Mouse (Mus musculus): ENCODE measurements around the gene Nudt8. TPM values are rescaled to one million over a fixed set of nuclear protein-coding genes. Genes with fewer than 3 reads are reported as not detected.

Nudt8 gene
- total and polyA plus RNA-seq, 2 experiments from 2014 or later, result 22.1 to 26.2 TPM

- H3K9ac ChIP-seq (replicated peaks; ENCODE audit: low read length, poor library complexity, severe bottlenecking), result no peak overlapping the region
- WGBS, result 78% methylated on average over 7 of the region's 7 CpGs
- TF ChIP-seq CTCF (IDR thresholded peaks at IDR 0.05), result no peak
- no peak overlapping the region for H3K4me3 ChIP-seq (ENCODE audit: low read depth, low read length)
- no peaks in the 10 kb centered on the region for H3K9me3 ChIP-seq (ENCODE audit: low read length)
- no peaks in the 10 kb centered on the region for H3K27me3 ChIP-seq (ENCODE audit: insufficient read depth, low read length)
- ATAC-seq (ENCODE audit: low FRiP score), result no peak
- no peak overlapping the region for H3K27ac ChIP-seq (ENCODE audit: low read depth, low read length)
- H3K36me3 ChIP-seq (ENCODE audit: insufficient read depth, low read length), result no peaks in the 10 kb centered on the region
- no peak overlapping the region for H3K4me2 ChIP-seq (ENCODE audit: low read depth, low read length, poor library complexity, severe bottlenecking)
- DNase-seq (ENCODE audit: low spot score), result no peak
- H3K4me1 ChIP-seq (ENCODE audit: insufficient read depth, low read length), result peaks cover under 1% of the 10 kb centered on the region; the same call in 1 of the 2 replicates
Observed at GRCm38 (mm10) chr19:3996106-3996505, 4.3 kb upstream of the Nudt8 start.

DNA sequence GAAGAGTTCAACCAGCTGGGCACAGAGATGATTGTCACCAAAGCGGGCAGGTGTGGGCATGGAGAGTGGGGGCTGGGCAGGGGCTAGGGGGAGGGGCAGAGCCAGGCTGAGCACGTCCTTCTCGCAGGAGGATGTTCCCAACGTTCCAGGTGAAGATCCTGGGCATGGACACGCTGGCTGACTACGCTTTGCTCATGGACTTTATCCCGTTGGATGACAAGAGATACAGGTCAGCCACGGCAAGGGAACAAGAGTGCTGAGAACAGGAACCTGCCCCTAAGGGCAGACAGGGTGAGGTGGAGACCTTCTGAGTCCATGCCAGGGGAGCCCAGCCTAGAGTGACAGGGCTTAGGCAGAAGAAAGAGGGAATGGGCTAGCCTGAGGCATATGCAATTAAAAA lies 3.6 kb upstream of the Nudt8 start:
- no peaks in the 10 kb centered on the region for H3K9me3 ChIP-seq (ENCODE audit: low read length)

GRCm38 (mm10) chr19:3997231-3997630 lies 3.1 kb upstream of the Nudt8 start:
- no peak for DNase-seq (ENCODE audit: low spot score)
- no peaks in the 10 kb centered on the region for H3K27me3 ChIP-seq (ENCODE audit: insufficient read depth, low read length)
- no peak for TF ChIP-seq CTCF (IDR thresholded peaks at IDR 0.05)

More for the DNA sequence above, 3.6 kb upstream of the Nudt8 start:
- no peak for DNase-seq (ENCODE audit: low spot score)
- no peak for TF ChIP-seq CTCF (IDR thresholded peaks at IDR 0.05)
- Histone ChIP-seq H3K4me3 (ENCODE audit: low read depth, low read length) (no peak overlapping the region), H3K4me1 (ENCODE audit: insufficient read depth, low read length) (peaks cover 7% of the 10 kb centered on the region; the same call in 1 of the 2 replicates), H3K9ac (replicated peaks; ENCODE audit: low read length, poor library complexity, severe bottlenecking) (no peak overlapping the region), H3K4me2 (ENCODE audit: low read depth, low read length, poor library complexity, severe bottlenecking) (no peak overlapping the region), H3K27me3 (ENCODE audit: insufficient read depth, low read length) (no peaks in the 10 kb centered on the region), H3K36me3 (ENCODE audit: insufficient read depth, low read length) (no peaks in the 10 kb centered on the region), H3K27ac (ENCODE audit: low read depth, low read length) (no peak overlapping the region)
- ATAC-seq (ENCODE audit: low FRiP score), result no peak
- 78% methylated on average over 8 of the region's 8 CpGs for WGBS

DNA sequence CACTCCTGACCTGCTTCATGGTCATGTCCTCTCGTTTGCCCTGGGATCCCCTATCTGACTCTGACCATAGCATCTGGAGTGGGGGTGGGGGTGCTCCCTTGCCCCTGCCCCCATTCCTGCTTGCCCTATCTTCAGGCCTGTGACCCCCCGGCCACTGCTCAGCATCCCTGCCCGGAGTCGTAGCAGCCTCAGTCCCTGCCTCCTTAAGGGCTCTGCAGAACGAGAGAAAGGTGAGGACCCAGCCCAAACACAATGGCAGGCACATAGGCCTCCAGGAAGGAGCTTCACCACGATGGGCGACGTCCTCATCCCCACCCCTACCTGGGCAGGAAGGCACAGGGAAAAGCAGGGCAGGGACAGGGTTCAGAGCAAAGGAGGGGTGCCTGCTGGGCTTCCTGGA lies 2.0 kb upstream of the Nudt8 start:
- DNase-seq (ENCODE audit: low spot score) (no peak), ATAC-seq (ENCODE audit: low FRiP score) (no peak)
- H3K27ac ChIP-seq (ENCODE audit: low read depth, low read length), result no peak overlapping the region
- H3K4me2 ChIP-seq (ENCODE audit: low read depth, low read length, poor library complexity, severe bottlenecking), result no peak overlapping the region
- H3K9ac ChIP-seq (replicated peaks; ENCODE audit: low read length, poor library complexity, severe bottlenecking), result no peak overlapping the region
- no peaks in the 10 kb centered on the region for H3K27me3 ChIP-seq (ENCODE audit: insufficient read depth, low read length)
- no peaks in the 10 kb centered on the region for H3K36me3 ChIP-seq (ENCODE audit: insufficient read depth, low read length)
- no peak for TF ChIP-seq CTCF (IDR thresholded peaks at IDR 0.05)
- 74% methylated on average over 8 of the region's 8 CpGs for WGBS
- H3K9me3 ChIP-seq (ENCODE audit: low read length), result no peaks in the 10 kb centered on the region
- peaks cover 7% of the 10 kb centered on the region; the same call in 1 of the 2 replicates for H3K4me1 ChIP-seq (ENCODE audit: insufficient read depth, low read length)
- no peak overlapping the region for H3K4me3 ChIP-seq (ENCODE audit: low read depth, low read length)

More at GRCm38 (mm10) chr19:3997231-3997630, 3.1 kb upstream of the Nudt8 start:
- no peak overlapping the region for H3K9ac ChIP-seq (replicated peaks; ENCODE audit: low read length, poor library complexity, severe bottlenecking)
- no peaks in the 10 kb centered on the region for H3K9me3 ChIP-seq (ENCODE audit: low read length)
- H3K27ac ChIP-seq (ENCODE audit: low read depth, low read length), result no peak overlapping the region
- no peak for ATAC-seq (ENCODE audit: low FRiP score)
- H3K36me3 ChIP-seq (ENCODE audit: insufficient read depth, low read length), result no peaks in the 10 kb centered on the region
- no peak overlapping the region for H3K4me3 ChIP-seq (ENCODE audit: low read depth, low read length)
- peaks cover 7% of the 10 kb centered on the region; the same call in 1 of the 2 replicates for H3K4me1 ChIP-seq (ENCODE audit: insufficient read depth, low read length)
- H3K4me2 ChIP-seq (ENCODE audit: low read depth, low read length, poor library complexity, severe bottlenecking), result no peak overlapping the region
- WGBS, result 59% methylated on average over 8 of the region's 8 CpGs

DNA sequence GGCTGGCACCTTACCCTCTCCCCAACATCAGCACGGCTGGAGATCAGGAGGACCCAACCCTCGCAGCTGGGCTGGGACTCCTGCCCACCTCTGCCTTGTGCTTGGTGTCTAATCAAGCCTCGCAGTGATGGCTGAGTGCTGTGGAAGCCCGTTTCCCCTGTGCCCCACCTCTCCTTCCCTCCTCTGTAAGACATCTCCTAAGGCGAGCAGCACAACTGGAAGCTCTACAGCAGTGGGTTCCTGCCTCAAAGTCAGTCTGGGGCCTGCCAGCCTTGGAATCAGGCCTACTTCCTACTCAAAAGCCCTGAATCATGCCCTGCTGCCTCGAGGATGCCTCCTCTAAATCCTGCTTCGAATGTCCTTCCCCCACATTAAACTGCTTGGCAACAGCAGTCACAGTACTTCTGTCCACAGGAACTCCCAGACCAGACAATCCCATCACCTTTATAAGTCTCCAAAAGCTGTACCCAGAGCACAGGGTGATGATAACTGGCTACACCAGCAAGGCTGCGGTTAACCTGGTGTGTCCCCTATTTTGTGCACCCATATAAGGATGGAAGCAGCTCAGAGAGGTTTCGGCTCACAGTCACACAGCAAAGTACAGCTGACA lies 1.2 kb upstream of the Nudt8 start:
- Histone ChIP-seq H3K9ac (replicated peaks; ENCODE audit: low read length, poor library complexity, severe bottlenecking) (no peak overlapping the region), H3K27me3 (ENCODE audit: insufficient read depth, low read length) (no peaks in the 10 kb centered on the region), H3K27ac (ENCODE audit: low read depth, low read length) (no peak overlapping the region), H3K4me1 (ENCODE audit: insufficient read depth, low read length) (peaks cover 7% of the 10 kb centered on the region; the same call in 1 of the 2 replicates), H3K4me3 (ENCODE audit: low read depth, low read length) (peak overlapping the region; percentile 56; the same call in 1 of the 2 replicates), H3K9me3 (ENCODE audit: low read length) (no peaks in the 10 kb centered on the region), H3K36me3 (ENCODE audit: insufficient read depth, low read length) (no peaks in the 10 kb centered on the region), H3K4me2 (ENCODE audit: low read depth, low read length, poor library complexity, severe bottlenecking) (peak overlapping the region; percentile 64)
- TF ChIP-seq CTCF (IDR thresholded peaks at IDR 0.05), result no peak
- 82% methylated on average over 9 of the region's 9 CpGs for WGBS
- no peak for ATAC-seq (ENCODE audit: low FRiP score)
- DNase-seq (ENCODE audit: low spot score), result no peak

DNA sequence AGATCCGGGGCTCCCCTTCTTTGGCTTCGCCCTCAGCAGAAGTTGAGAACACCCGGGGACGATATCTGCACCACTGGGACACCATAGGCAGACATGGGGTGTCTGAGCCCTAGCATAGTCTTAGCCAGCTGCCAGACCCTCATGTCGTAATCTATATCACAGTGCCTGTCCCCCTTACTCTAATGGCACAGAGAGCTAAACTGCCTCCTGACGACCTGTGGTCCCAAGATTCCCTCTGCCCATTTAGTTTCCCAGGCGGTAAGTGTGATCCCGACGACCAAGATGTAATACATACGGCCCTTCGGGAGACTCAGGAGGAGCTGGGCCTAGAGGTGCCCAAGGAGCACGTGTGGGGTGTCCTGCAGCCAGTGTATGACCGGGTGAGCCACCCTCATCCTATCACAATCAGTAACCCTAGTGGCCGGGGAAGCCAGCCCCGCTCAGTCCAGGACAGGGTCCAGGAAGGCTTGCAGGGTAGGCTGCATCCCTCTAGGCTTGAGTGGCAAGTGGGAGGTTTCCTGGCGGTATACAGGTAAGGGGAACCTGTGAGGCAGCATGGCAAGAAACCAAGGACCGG lies 657 bp downstream of the Nudt8 start:
- Histone ChIP-seq H3K9ac (replicated peaks; ENCODE audit: low read length, poor library complexity, severe bottlenecking) (peak overlapping the region; percentile 90), H3K36me3 (ENCODE audit: insufficient read depth, low read length) (peaks cover 4% of the 10 kb centered on the region), H3K27me3 (ENCODE audit: insufficient read depth, low read length) (no peaks in the 10 kb centered on the region), H3K9me3 (ENCODE audit: low read length) (no peaks in the 10 kb centered on the region), H3K27ac (ENCODE audit: low read depth, low read length) (peak overlapping the region; percentile 93), H3K4me3 (ENCODE audit: low read depth, low read length) (peak overlapping the region; percentile 56), H3K4me2 (ENCODE audit: low read depth, low read length, poor library complexity, severe bottlenecking) (peak overlapping the region; percentile 64), H3K4me1 (ENCODE audit: insufficient read depth, low read length) (peaks cover 7% of the 10 kb centered on the region; the same call in 1 of the 2 replicates)
- no peak for DNase-seq (ENCODE audit: low spot score)
- no peak for TF ChIP-seq CTCF (IDR thresholded peaks at IDR 0.05)
- WGBS, result 18% methylated on average over 17 of the region's 17 CpGs
- ATAC-seq (ENCODE audit: low FRiP score), result no peak

Measured in midbrain, postnatal 0 days (tissue).